Mouse (Mus musculus) brain, embryonic 14.5 days (tissue): ENCODE measurements around the gene Ptcd1.

Source experiments
- CTCF ChIP-seq: fragments of 200-500 bp; IDR thresholded peaks from 2 replicates; pipeline ENCODE4 v1.5.1; 2012; ENCODE audit warnings: inconsistent platforms, mild to moderate bottlenecking, moderate library complexity, borderline replicate concordance; ENCODE audit not compliant: insufficient read depth, insufficient read length; ENCODE audit errors: extremely low read depth
- POLR2A ChIP-seq: fragments of 200-500 bp; IDR thresholded peaks from 2 replicates; pipeline ENCODE4 v1.6.1; 2012; ENCODE audit warnings: mild to moderate bottlenecking, inconsistent platforms, borderline replicate concordance; ENCODE audit not compliant: poor library complexity, insufficient read depth, insufficient read length, severe bottlenecking; ENCODE audit errors: extremely low read depth

GRCm38 (mm10) chr5:145214679-145215078, 47.8 kb upstream of the Ptcd1 start:
- no peak for TF ChIP-seq CTCF
- no peak for TF ChIP-seq POLR2A
